In genomic region chr10:117764598-117764997, GRCm38 (mm10) we compare ENCODE assay signal across 25 mouse cellular contexts. TPM values are rescaled to one million over a fixed set of nuclear protein-coding genes. Genes with fewer than 3 reads are reported as not detected.
DNase-seq lines count a peak whose midpoint lies in the region; ATAC-seq lines count a peak whose summit lies in the region.
"Had no signal": no experiment of that assay in that cellular context is flagged by ENCODE, and none has a peak within 500 bp of the region (broad histone marks: within the 10 kb centered on the region; RNA-seq: fewer than 3 reads in every experiment).

No protein-coding gene starts in this region.

- no peak overlapping the region for H3K4me2 ChIP-seq in intestine, embryonic 16.5 days (ENCODE audit: low read depth, low read length)
- no peak overlapping the region for H3K4me2 ChIP-seq in intestine, embryonic 15.5 days (replicated peaks)
- H3K4me2 ChIP-seq in midbrain, embryonic 11.5 days = no peak overlapping the region
- no peak overlapping the region for H3K4me2 ChIP-seq in midbrain, embryonic 13.5 days (replicated peaks)
- H3K4me2 ChIP-seq: embryonic facial prominence, embryonic 15.5 days; heart, embryonic 11.5 days; hindbrain, embryonic 15.5 days; limb, embryonic 15.5 days; liver, embryonic 15.5 days had no signal

- peaks cover 31% of the 10 kb centered on the region for H3K36me3 ChIP-seq in intestine, embryonic 16.5 days (ENCODE audit: control insufficient read depth, insufficient read depth, low read length)
- H3K36me3 ChIP-seq in intestine, embryonic 15.5 days = peaks cover 29% of the 10 kb centered on the region
- H3K36me3 ChIP-seq in midbrain, embryonic 11.5 days (ENCODE audit: control insufficient read depth, insufficient read depth, low read length) = peaks cover 33% of the 10 kb centered on the region; the same call in 1 of the 2 replicates
- peaks cover 81% of the 10 kb centered on the region for H3K36me3 ChIP-seq in midbrain, embryonic 13.5 days

- no peak overlapping the region for H3K9ac ChIP-seq in intestine, embryonic 16.5 days (ENCODE audit: low read depth, low read length)
- no peak overlapping the region for H3K9ac ChIP-seq in intestine, embryonic 15.5 days
- no peak overlapping the region for H3K9ac ChIP-seq in midbrain, embryonic 11.5 days (ENCODE audit: low read length)
- no peak overlapping the region for H3K9ac ChIP-seq in midbrain, embryonic 13.5 days (replicated peaks)
- H3K9ac ChIP-seq: embryonic facial prominence, embryonic 15.5 days; hindbrain, embryonic 15.5 days; limb, embryonic 15.5 days; liver, embryonic 15.5 days had no signal

- H3K27me3 ChIP-seq in intestine, embryonic 16.5 days (replicated peaks; ENCODE audit: control insufficient read depth, insufficient read depth, low read length) = no peaks in the 10 kb centered on the region
- no peaks in the 10 kb centered on the region for H3K27me3 ChIP-seq in intestine, embryonic 15.5 days (replicated peaks)
- H3K27me3 ChIP-seq in midbrain, embryonic 11.5 days (ENCODE audit: control insufficient read depth, insufficient read depth, low read length) = no peaks in the 10 kb centered on the region
- no peaks in the 10 kb centered on the region for H3K27me3 ChIP-seq in midbrain, embryonic 13.5 days
- H3K27me3 ChIP-seq: embryonic facial prominence, embryonic 15.5 days; hindbrain, embryonic 15.5 days; limb, embryonic 15.5 days; liver, embryonic 15.5 days had no signal

- no peaks in the 10 kb centered on the region for H3K4me1 ChIP-seq in intestine, embryonic 16.5 days (ENCODE audit: control insufficient read depth, insufficient read depth, low read length)
- H3K4me1 ChIP-seq in intestine, embryonic 15.5 days (replicated peaks) = no peaks in the 10 kb centered on the region
- no peaks in the 10 kb centered on the region for H3K4me1 ChIP-seq in midbrain, embryonic 11.5 days (ENCODE audit: control insufficient read depth, insufficient read depth, low read length)
- no peaks in the 10 kb centered on the region for H3K4me1 ChIP-seq in midbrain, embryonic 13.5 days (replicated peaks)
- H3K4me1 ChIP-seq: embryonic facial prominence, embryonic 15.5 days; hindbrain, embryonic 15.5 days; limb, embryonic 15.5 days; liver, embryonic 15.5 days had no signal

- no peak overlapping the region for H3K27ac ChIP-seq in intestine, embryonic 16.5 days (ENCODE audit: low read length)
- no peak overlapping the region for H3K27ac ChIP-seq in intestine, embryonic 15.5 days
- H3K27ac ChIP-seq in midbrain, embryonic 11.5 days (ENCODE audit: low read depth, low read length) = no peak overlapping the region
- H3K27ac ChIP-seq in midbrain, embryonic 13.5 days = no peak overlapping the region
- H3K27ac ChIP-seq: embryonic facial prominence, embryonic 15.5 days; hindbrain, embryonic 15.5 days; left cerebral cortex, adult 2 months; limb, embryonic 15.5 days; liver, embryonic 15.5 days had no signal

- ATAC-seq in intestine, embryonic 16.5 days = peak; percentile 71; the same call in 1 of the 2 replicates
- no peak for ATAC-seq in intestine, embryonic 15.5 days
- ATAC-seq in midbrain, embryonic 11.5 days (ENCODE audit: low FRiP score) = no peak
- no peak for ATAC-seq in midbrain, embryonic 13.5 days
- ATAC-seq: CD4-positive, CD25-positive, alpha-beta regulatory T cell, adult 4 months; forebrain, embryonic 14.5 days had no signal

- H3K9me3 ChIP-seq in intestine, embryonic 16.5 days (ENCODE audit: control insufficient read depth, low read length) = no peaks in the 10 kb centered on the region
- H3K9me3 ChIP-seq in intestine, embryonic 15.5 days = no peaks in the 10 kb centered on the region
- no peaks in the 10 kb centered on the region for H3K9me3 ChIP-seq in midbrain, embryonic 11.5 days (ENCODE audit: control insufficient read depth, low read length)
- no peaks in the 10 kb centered on the region for H3K9me3 ChIP-seq in midbrain, embryonic 13.5 days
- H3K9me3 ChIP-seq: embryonic facial prominence, embryonic 15.5 days; hindbrain, embryonic 15.5 days; limb, embryonic 15.5 days; liver, embryonic 15.5 days had no signal

- 80% methylated on average over 6 of the region's 6 CpGs for WGBS in intestine, embryonic 16.5 days
- 84% methylated on average over 6 of the region's 6 CpGs for WGBS in intestine, embryonic 15.5 days
- 90% methylated on average over 6 of the region's 6 CpGs for WGBS in midbrain, embryonic 11.5 days
- 89% methylated on average over 6 of the region's 6 CpGs for WGBS in midbrain, embryonic 13.5 days

- DNase-seq in midbrain, embryonic 11.5 days (ENCODE audit: low spot score, missing footprints) = peak; percentile 67
- DNase-seq in lung, postnatal 25 days (ENCODE audit: low spot score) = peak; percentile 60
- DNase-seq in yolk sac, embryonic 10.5 days (ENCODE audit: low spot score) = peak; percentile 75
- no peak for DNase-seq in adrenal gland, postnatal 14 days
- DNase-seq in testis, postnatal 10 days (ENCODE audit: low spot score) = no peak
- DNase-seq: adrenal gland, adult 2 months; cerebellum, adult 2 months; cerebellum, postnatal 36 days; kidney, adult 8-10 months; kidney, postnatal 4 days; left cerebral cortex, postnatal 4 days; midbrain, embryonic 14.5 days; right cerebral cortex, postnatal 14 days; thymus, postnatal 25 days had no signal

- no peak overlapping the region for H3K4me3 ChIP-seq in intestine, embryonic 16.5 days (ENCODE audit: low read length)
- H3K4me3 ChIP-seq in intestine, embryonic 15.5 days (replicated peaks) = no peak overlapping the region
- no peak overlapping the region for H3K4me3 ChIP-seq in midbrain, embryonic 11.5 days (ENCODE audit: low read depth, low read length)
- no peak overlapping the region for H3K4me3 ChIP-seq in midbrain, embryonic 13.5 days (replicated peaks)
- H3K4me3 ChIP-seq: embryonic facial prominence, embryonic 15.5 days; hindbrain, embryonic 15.5 days; left cerebral cortex, adult 2 months; limb, embryonic 15.5 days; liver, embryonic 15.5 days had no signal

RNA-seq across cellular contexts. Expression of gene Slc35e3, which starts 18.4 kb away (rescaled TPM):
- 8.5 and 10.1 TPM in 2 replicates for polyA plus RNA-seq in intestine, embryonic 16.5 days (2015; fragmentation: Nextera tagmentation; extraction: Ambion mirVana)
- polyA plus RNA-seq in intestine, embryonic 15.5 days (2015; fragmentation: Nextera tagmentation; extraction: Ambion mirVana) = 11.7 and 11.8 TPM in 2 replicates
- polyA plus RNA-seq in midbrain, embryonic 11.5 days (2014; fragmentation: Nextera tagmentation; extraction: Ambion mirVana) = 21.4 TPM in 2 replicates
- polyA plus RNA-seq in midbrain, embryonic 13.5 days (2015; fragmentation: Nextera tagmentation; extraction: Ambion mirVana) = 32.4 and 33.1 TPM in 2 replicates
- total RNA-seq in adrenal gland, postnatal 14 days (2021) = 10.3 and 13.4 TPM in 2 replicates

RNA-seq across cellular contexts. Expression of gene Nup107, which starts 27.9 kb away (rescaled TPM):
- polyA plus RNA-seq in intestine, embryonic 16.5 days (2015; fragmentation: Nextera tagmentation; extraction: Ambion mirVana) = 42.0 and 48.8 TPM in 2 replicates
- 58.8 and 60.8 TPM in 2 replicates for polyA plus RNA-seq in intestine, embryonic 15.5 days (2015; fragmentation: Nextera tagmentation; extraction: Ambion mirVana)
- polyA plus RNA-seq in midbrain, embryonic 11.5 days (2014; fragmentation: Nextera tagmentation; extraction: Ambion mirVana) = 95.1 and 99.0 TPM in 2 replicates
- 44.9 and 45.1 TPM in 2 replicates for polyA plus RNA-seq in midbrain, embryonic 13.5 days (2015; fragmentation: Nextera tagmentation; extraction: Ambion mirVana)
- 14.0 and 14.8 TPM in 2 replicates for total RNA-seq in adrenal gland, postnatal 14 days (2021)

RNA-seq across cellular contexts. Expression of gene Mdm2, which starts 54.0 kb away (rescaled TPM):
- 30.8 and 32.4 TPM in 2 replicates for polyA plus RNA-seq in intestine, embryonic 16.5 days (2015; fragmentation: Nextera tagmentation; extraction: Ambion mirVana)
- polyA plus RNA-seq in intestine, embryonic 15.5 days (2015; fragmentation: Nextera tagmentation; extraction: Ambion mirVana) = 34.0 and 35.1 TPM in 2 replicates
- 67.5 and 74.3 TPM in 2 replicates for polyA plus RNA-seq in midbrain, embryonic 11.5 days (2014; fragmentation: Nextera tagmentation; extraction: Ambion mirVana)
- polyA plus RNA-seq in midbrain, embryonic 13.5 days (2015; fragmentation: Nextera tagmentation; extraction: Ambion mirVana) = 65.5 and 67.5 TPM in 2 replicates
- total RNA-seq in adrenal gland, postnatal 14 days (2021) = 42.6 and 53.7 TPM in 2 replicates

Comparison
In these comparisons a context has a peak if more than half of its experiments do, and no peak if none do; other contexts are left out.
1. DNase-seq: peak in midbrain, embryonic 11.5 days (single experiment), lung, postnatal 25 days (single experiment) and yolk sac, embryonic 10.5 days (single experiment); none in adrenal gland, postnatal 14 days (single experiment) and testis, postnatal 10 days (single experiment).